In the genomic region with DNA sequence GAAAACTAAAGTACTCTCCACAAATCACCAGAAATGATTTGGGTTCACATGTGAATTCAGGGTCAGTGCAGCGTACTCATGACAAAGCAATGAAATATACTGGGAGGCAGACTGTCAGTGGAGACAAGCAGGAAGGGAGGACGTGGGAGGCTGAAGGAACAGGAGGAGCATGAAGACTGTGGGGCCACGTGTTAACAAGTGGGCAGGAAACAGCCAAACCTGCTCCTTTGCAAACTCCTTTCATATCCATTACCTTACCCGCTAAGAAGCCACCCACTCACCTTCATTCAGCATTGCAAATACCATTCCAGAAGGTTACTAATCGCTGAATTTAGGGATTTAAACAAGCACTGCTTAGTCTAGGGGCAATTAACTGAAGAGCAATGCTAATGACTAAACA, we compare ENCODE assay signal across 22 mouse cellular contexts. TPM values are rescaled to one million over a fixed set of nuclear protein-coding genes. Genes with fewer than 3 reads are reported as not detected.
DNase-seq lines count a peak whose midpoint lies in the region; ATAC-seq lines count a peak whose summit lies in the region.
"Had no signal": no experiment of that assay in that cellular context is flagged by ENCODE, and none has a peak within 500 bp of the region (broad histone marks: within the 10 kb centered on the region; RNA-seq: fewer than 3 reads in every experiment).

No protein-coding gene starts in this region.

- intact Hi-C loops in left cerebral cortex, postnatal 10 days (cut with DNase I) = no loop called here

- H3K9ac ChIP-seq in embryonic facial prominence, embryonic 14.5 days (ENCODE audit: low read depth, low read length) = no peak overlapping the region
- H3K9ac ChIP-seq in kidney, embryonic 16.5 days (replicated peaks; ENCODE audit: low read length) = no peak overlapping the region
- H3K9ac ChIP-seq: embryonic facial prominence, embryonic 12.5 days; neural tube, embryonic 13.5 days; stomach, embryonic 15.5 days had no signal

- H3K27me3 ChIP-seq in embryonic facial prominence, embryonic 14.5 days (replicated peaks; ENCODE audit: control insufficient read depth, insufficient read depth, low read length) = no peaks in the 10 kb centered on the region
- H3K27me3 ChIP-seq in embryonic facial prominence, embryonic 10.5 days (replicated peaks; ENCODE audit: low read depth, poor library complexity, severe bottlenecking) = no peaks in the 10 kb centered on the region
- H3K27me3 ChIP-seq in kidney, embryonic 16.5 days (ENCODE audit: insufficient read depth, low read length) = no peaks in the 10 kb centered on the region
- H3K27me3 ChIP-seq: CH12.LX; embryonic facial prominence, embryonic 12.5 days; neural tube, embryonic 13.5 days; stomach, embryonic 15.5 days had no signal

- no peak overlapping the region for H3K27ac ChIP-seq in embryonic facial prominence, embryonic 14.5 days (replicated peaks; ENCODE audit: low read depth, low read length)
- no peak overlapping the region for H3K27ac ChIP-seq in embryonic facial prominence, embryonic 10.5 days (replicated peaks)
- H3K27ac ChIP-seq in kidney, embryonic 16.5 days (ENCODE audit: low read length) = no peak overlapping the region
- H3K27ac ChIP-seq: embryonic facial prominence, embryonic 12.5 days; hindbrain, postnatal 0 days; limb, embryonic 10.5 days; midbrain, embryonic 10.5 days; neural tube, embryonic 13.5 days; stomach, embryonic 15.5 days had no signal

- ATAC-seq in embryonic facial prominence, embryonic 14.5 days (ENCODE audit: low read depth) = peak; percentile 41; the same call in 1 of the 2 replicates
- peak; percentile 46; the same call in 1 of the 2 replicates for ATAC-seq in kidney, embryonic 16.5 days (ENCODE audit: low FRiP score, low TSS enrichment)
- ATAC-seq: hindbrain, postnatal 0 days had no signal

- no peak overlapping the region for H3K4me3 ChIP-seq in embryonic facial prominence, embryonic 14.5 days (ENCODE audit: low read depth, low read length)
- no peak overlapping the region for H3K4me3 ChIP-seq in embryonic facial prominence, embryonic 10.5 days
- H3K4me3 ChIP-seq in kidney, embryonic 16.5 days (ENCODE audit: low read length) = no peak overlapping the region
- H3K4me3 ChIP-seq: embryonic facial prominence, embryonic 12.5 days; limb, embryonic 10.5 days; midbrain, embryonic 10.5 days; neural tube, embryonic 13.5 days; stomach, embryonic 15.5 days had no signal

- no peak overlapping the region for H3K4me2 ChIP-seq in embryonic facial prominence, embryonic 14.5 days (ENCODE audit: low read depth, low read length)
- no peak overlapping the region for H3K4me2 ChIP-seq in kidney, embryonic 16.5 days (replicated peaks; ENCODE audit: low read depth, low read length)
- H3K4me2 ChIP-seq: embryonic facial prominence, embryonic 12.5 days; heart, embryonic 11.5 days; liver, embryonic 11.5 days; neural tube, embryonic 13.5 days; stomach, embryonic 15.5 days had no signal

- no peaks in the 10 kb centered on the region for H3K4me1 ChIP-seq in embryonic facial prominence, embryonic 14.5 days (ENCODE audit: control insufficient read depth, insufficient read depth, low read length)
- no peaks in the 10 kb centered on the region for H3K4me1 ChIP-seq in embryonic facial prominence, embryonic 10.5 days
- H3K4me1 ChIP-seq in kidney, embryonic 16.5 days (ENCODE audit: insufficient read depth, low read length) = 0 out of 2 replicates have a peak, but pooled peaks cover 9% of the 10 kb centered on the region
- H3K4me1 ChIP-seq: limb, embryonic 10.5 days; midbrain, embryonic 10.5 days; stomach, embryonic 15.5 days had no signal

- H3K36me3 ChIP-seq in embryonic facial prominence, embryonic 14.5 days (ENCODE audit: control insufficient read depth, insufficient read depth, low read length) = peaks cover 28% of the 10 kb centered on the region
- peaks cover 23% of the 10 kb centered on the region for H3K36me3 ChIP-seq in embryonic facial prominence, embryonic 10.5 days (replicated peaks)
- peaks cover 11% of the 10 kb centered on the region for H3K36me3 ChIP-seq in kidney, embryonic 16.5 days (ENCODE audit: insufficient read depth, low read length)

- no peaks in the 10 kb centered on the region for H3K9me3 ChIP-seq in embryonic facial prominence, embryonic 14.5 days (ENCODE audit: control insufficient read depth, low read length)
- H3K9me3 ChIP-seq in embryonic facial prominence, embryonic 10.5 days = no peaks in the 10 kb centered on the region
- no peaks in the 10 kb centered on the region for H3K9me3 ChIP-seq in kidney, embryonic 16.5 days (ENCODE audit: low read length)
- H3K9me3 ChIP-seq: embryonic facial prominence, embryonic 12.5 days; limb, embryonic 10.5 days; midbrain, embryonic 10.5 days; neural tube, embryonic 13.5 days; stomach, embryonic 15.5 days had no signal

- no peak for DNase-seq in embryonic facial prominence, embryonic 14.5 days (ENCODE audit: low spot score)
- DNase-seq in embryonic facial prominence, embryonic 10.5 days (ENCODE audit: low spot score) = no peak
- no peak for DNase-seq in kidney, adult 18-20 months
- DNase-seq in left cerebral cortex, adult 18-20 months (ENCODE audit: low spot score in 2 of 2) = peak; percentile 29 to 47
- DNase-seq in left cerebral cortex, postnatal 10 days (ENCODE audit: extremely low spot score in 1 of 2, low spot score in 2 of 2) = no peak
- DNase-seq in right cerebral cortex, postnatal 10 days (ENCODE audit: low spot score in 2 of 2) = peak; percentile 31 to 44
- DNase-seq in ovary, postnatal 10 days (ENCODE audit: low spot score) = no peak
- DNase-seq: adrenal gland, adult 8-10 months; cerebellum, adult 8-10 months; lung, adult 2 months; lung, postnatal 36 days; spleen, adult 18-20 months had no signal

- WGBS in embryonic facial prominence, embryonic 14.5 days = 49% methylated on average over 5 of the region's 5 CpGs
- 59% methylated on average over 5 of the region's 5 CpGs for WGBS in embryonic facial prominence, embryonic 10.5 days
- WGBS in kidney, embryonic 16.5 days = 14% methylated on average over 5 of the region's 5 CpGs

RNA-seq across cellular contexts. Expression of a gene that starts 25.9 kb away (rescaled TPM):
- polyA plus RNA-seq in embryonic facial prominence, embryonic 14.5 days (2014; fragmentation: Nextera tagmentation; extraction: Ambion mirVana) = 49.6 and 52.7 TPM in 2 replicates
- 29.9 and 34.2 TPM in 2 replicates for polyA plus RNA-seq in embryonic facial prominence, embryonic 10.5 days (2016; fragmentation: Nextera tagmentation; extraction: Ambion mirVana)
- 37.4 and 39.3 TPM in 2 replicates for polyA plus RNA-seq in kidney, embryonic 16.5 days (2015; fragmentation: Nextera tagmentation; extraction: Ambion mirVana)
- total RNA-seq in left cerebral cortex, adult 18-20 months (2021) = 10 to 100 TPM; 85.1 to 86.8 TPM
- total RNA-seq in left cerebral cortex, postnatal 10 days (2021) = 100 to 1,000 TPM in 1 of 2 experiments, 10 to 100 TPM in 1; 97.2 to 106 TPM

Comparison
In these comparisons a context has a peak if more than half of its experiments do, and no peak if none do; other contexts are left out.
1. DNase-seq: peak in left cerebral cortex, adult 18-20 months (2 of 2) and right cerebral cortex, postnatal 10 days (2 of 2); none in embryonic facial prominence, embryonic 14.5 days (single experiment), embryonic facial prominence, embryonic 10.5 days (single experiment), kidney, adult 18-20 months (single experiment), left cerebral cortex, postnatal 10 days (0 of 2) and ovary, postnatal 10 days (single experiment).